Mouse (Mus musculus) liver, embryonic 12.5 days (tissue): ENCODE measurements around the gene Gm9508. TPM values are rescaled to one million over a fixed set of nuclear protein-coding genes. Genes with fewer than 3 reads are reported as not detected.
"Not testable (repeated sequence)": the region's sequence is repeated elsewhere in the genome, so short reads cannot be mapped to it uniquely, and the experiment has no call there.

Experiments used
- ATAC-seq: fragments of 200-750 bp; cut with Nextera tagmentation; 2 replicates; pipeline ENCODE4 v1.8.0; 2017; ENCODE audit warnings: moderate number of reproducible peaks, mild to moderate bottlenecking, moderate library complexity
- H3K27ac ChIP-seq: fragments of 300-500 bp; sonication (generic); 2 replicates; pipeline ENCODE4 v1.5.1; 2016; ENCODE audit warnings: mild to moderate bottlenecking
- H3K27me3 ChIP-seq: fragments of 300-500 bp; sonication (generic); replicated peaks from 2 replicates; pipeline ENCODE4 v1.6.1; 2016; ENCODE audit warnings: mild to moderate bottlenecking, moderate library complexity
- H3K36me3 ChIP-seq: fragments of 300-500 bp; sonication (generic); 2 replicates; pipeline ENCODE4 v1.6.1; 2016; ENCODE audit warnings: mild to moderate bottlenecking, moderate library complexity
- H3K4me1 ChIP-seq: fragments of 300-500 bp; sonication (generic); 2 replicates; pipeline ENCODE4 v1.6.1; 2016
- H3K4me2 ChIP-seq: fragments of 300-500 bp; sonication (generic); 2 replicates; pipeline ENCODE4 v1.6.1; 2016; ENCODE audit warnings: mild to moderate bottlenecking, moderate library complexity
- H3K4me3 ChIP-seq: fragments of 300-500 bp; sonication (generic); 2 replicates; pipeline ENCODE4 v1.5.1; 2016; ENCODE audit warnings: mild to moderate bottlenecking, moderate library complexity
- H3K9ac ChIP-seq: fragments of 300-500 bp; sonication (generic); 2 replicates; pipeline ENCODE4 v1.6.1; 2016; ENCODE audit warnings: mild to moderate bottlenecking, moderate library complexity
- H3K9me3 ChIP-seq: fragments of 300-500 bp; sonication (generic); replicated peaks from 2 replicates; pipeline ENCODE4 v1.6.1; 2016; ENCODE audit warnings: mild to moderate bottlenecking, moderate library complexity
- WGBS: fragments of 180-500 bp; shearing (Covaris S2); methylation state at CpG from one replicate; pipeline ENCODE4 v1.1.7; 2016; ENCODE audit not compliant: insufficient replicate concordance; 5-methylcytosine and 5-hydroxymethylcytosine counted together
- polyA plus RNA-seq: library from polyadenylated mRNA; unstranded; fragments of >200 nt; fragmentation: Nextera tagmentation; extraction: Ambion mirVana; gene quantifications from 2 replicates; pipeline ENCODE4 v1.2.1, GENCODE M21; 2016

Gene Gm9508
- polyA plus RNA-seq, result not detected in 2 replicates

DNA sequence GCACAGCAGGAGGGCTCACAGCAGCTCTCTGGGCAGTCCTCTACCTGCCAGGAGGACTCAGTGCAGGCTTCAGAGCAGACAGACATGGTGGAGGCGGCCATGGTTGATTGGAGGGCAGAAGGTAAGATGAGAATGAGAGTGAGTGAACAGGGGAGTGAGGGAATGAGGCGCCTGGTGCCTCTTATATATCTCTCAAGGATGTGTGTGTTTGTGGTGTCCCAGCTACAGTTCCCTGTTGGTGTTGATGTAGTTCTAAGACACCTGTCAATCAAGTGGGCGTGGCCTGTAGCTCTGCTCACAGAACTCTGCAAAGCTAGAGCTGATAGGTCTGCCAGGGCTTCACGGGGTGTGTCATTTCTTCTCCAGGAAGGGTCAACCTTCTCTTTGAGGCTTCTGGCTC, at the start of gene Gm9508:
Gene Gm9508, minus strand, starts transcription at position 101 of the 400 bp plus-strand sequence.
- ATAC-seq, result no peak
- Histone ChIP-seq H3K27ac (no peak within 1 kb of the TSS), H3K36me3 (no peaks in the 10 kb centered on the region), H3K27me3 (peaks cover 22% of the 10 kb centered on the region; the same call in 1 of the 2 replicates), H3K4me2 (no peak within 1 kb of the TSS), H3K9me3 (no peaks in the 10 kb centered on the region), H3K4me3 (no peak within 1 kb of the TSS), H3K4me1 (no peaks in the 10 kb centered on the region), H3K9ac (no peak within 1 kb of the TSS)
- 23% methylated on average over 4 of the region's 4 CpGs for WGBS

DNA sequence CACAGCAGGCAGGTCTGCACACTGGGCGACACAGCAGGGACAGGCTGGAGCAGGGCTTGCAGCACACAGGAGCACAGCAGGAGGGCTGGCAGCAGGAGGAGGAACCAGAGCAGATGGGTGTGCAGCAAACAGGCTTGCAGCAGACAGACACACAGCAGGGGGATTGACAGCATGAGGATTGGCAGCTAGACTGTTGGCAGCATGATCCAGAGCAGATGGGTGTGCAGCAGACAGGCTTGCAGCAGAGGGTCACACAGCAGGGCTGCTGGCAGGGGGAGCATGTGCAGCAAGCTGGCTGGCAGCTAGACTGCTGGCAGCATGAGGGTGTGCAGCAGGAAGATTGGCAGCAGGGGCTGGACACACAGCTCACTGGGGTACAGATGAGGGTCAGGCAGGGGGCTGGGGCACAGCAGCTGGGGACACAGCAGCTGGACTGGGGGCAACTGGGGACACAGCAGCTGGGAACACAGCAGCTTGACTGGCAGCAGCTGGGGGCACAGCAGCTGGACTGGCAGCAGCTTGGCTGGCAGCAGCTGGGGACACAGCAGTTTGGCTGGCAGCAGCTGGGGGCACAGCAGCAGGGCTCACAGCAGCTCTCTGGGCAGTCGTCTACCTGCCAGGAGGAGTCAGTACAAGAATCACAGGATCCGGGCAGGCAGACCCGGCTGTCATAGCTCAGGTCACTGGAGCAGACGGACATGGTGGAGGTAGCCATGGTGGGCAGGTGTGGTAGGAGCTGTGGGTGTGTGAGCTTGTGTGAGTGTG, 45.1 kb upstream of the Gm9508 start, which contains the start of gene Gm18596:
Gene Gm18596, minus strand, starts transcription at position 715 of the 765 bp plus-strand sequence.
- H3K4me2 ChIP-seq, H3K4me3 ChIP-seq, H3K36me3 ChIP-seq, H3K9ac ChIP-seq, H3K9me3 ChIP-seq, H3K27me3 ChIP-seq, ATAC-seq, H3K4me1 ChIP-seq, H3K27ac ChIP-seq: not testable (repeated sequence)
- WGBS, result 66% methylated on average over 4 of the region's 5 CpGs

- Histone ChIP-seq H3K27ac (no peak overlapping the region), H3K9ac (no peak overlapping the region), H3K36me3 (no peaks in the 10 kb centered on the region), H3K4me3 (no peak overlapping the region), H3K9me3 (peaks cover 4% of the 10 kb centered on the region; the same call in 1 of the 2 replicates), H3K4me1 (no peaks in the 10 kb centered on the region), H3K27me3 (no peaks in the 10 kb centered on the region), H3K4me2 (no peak overlapping the region)
- WGBS, result 52% methylated on average over 4 of the region's 4 CpGs
- ATAC-seq, result no peak
Measured at GRCm38 (mm10) chr10:77738929-77739328, 41.9 kb upstream of the Gm9508 start.

DNA sequence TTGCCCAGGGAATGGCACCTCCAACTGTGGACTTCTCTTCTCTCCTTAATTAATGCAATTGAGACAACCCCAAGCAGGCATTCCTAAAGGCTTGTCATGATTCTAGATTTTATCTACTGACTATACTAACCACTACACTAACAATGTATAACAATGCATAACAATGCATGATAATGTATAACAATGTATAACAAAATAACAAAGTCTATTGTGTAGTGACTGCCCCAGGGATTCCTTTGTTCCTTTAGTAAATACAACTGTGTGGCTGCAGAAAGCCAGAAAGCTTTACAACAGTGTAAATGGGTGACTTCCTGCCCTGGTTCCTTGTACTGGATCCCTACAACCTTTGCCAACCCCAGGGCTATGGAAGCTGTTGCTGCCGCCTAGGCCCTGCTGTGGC, 38.9 kb upstream of the Gm9508 start:
- Histone ChIP-seq H3K36me3 (no peaks in the 10 kb centered on the region), H3K9ac (no peak overlapping the region), H3K4me3 (no peak overlapping the region), H3K27me3 (no peaks in the 10 kb centered on the region), H3K4me2 (no peak overlapping the region), H3K27ac (no peak overlapping the region), H3K9me3 (peaks cover 4% of the 10 kb centered on the region; the same call in 1 of the 2 replicates), H3K4me1 (no peaks in the 10 kb centered on the region)
- no peak for ATAC-seq
- WGBS, result 81% methylated on average over 1 of the region's 1 CpGs

- Histone ChIP-seq H3K27me3 (0 out of 2 replicates have a peak, but pooled peaks cover 5% of the 10 kb centered on the region), H3K4me3 (no peak overlapping the region), H3K4me2 (no peak overlapping the region), H3K4me1 (no peaks in the 10 kb centered on the region), H3K9me3 (no peaks in the 10 kb centered on the region), H3K36me3 (no peaks in the 10 kb centered on the region), H3K9ac (no peak overlapping the region), H3K27ac (no peak overlapping the region)
- ATAC-seq, result no peak
- WGBS, result 43% methylated on average over 4 of the region's 4 CpGs
Measured at GRCm38 (mm10) chr10:77729241-77729640, 32.2 kb upstream of the Gm9508 start.

GRCm38 (mm10) chr10:77728280-77728679, 31.2 kb upstream of the Gm9508 start:
- H3K27ac ChIP-seq, result no peak overlapping the region
- ATAC-seq, result no peak
- WGBS, result 47% methylated on average over 4 of the region's 4 CpGs

GRCm38 (mm10) chr10:77726186-77726585, 29.2 kb upstream of the Gm9508 start, which contains the start of gene Gm10100:
Gm10100 (plus strand) TSS chr10:77726486.
- 26% methylated on average over 3 of the region's 3 CpGs for WGBS

More at GRCm38 (mm10) chr10:77728280-77728679, 31.2 kb upstream of the Gm9508 start:
- Histone ChIP-seq H3K4me1 (no peaks in the 10 kb centered on the region), H3K36me3 (no peaks in the 10 kb centered on the region), H3K9me3 (no peaks in the 10 kb centered on the region), H3K27me3 (0 out of 2 replicates have a peak, but pooled peaks cover 5% of the 10 kb centered on the region), H3K9ac (no peak overlapping the region), H3K4me3 (no peak overlapping the region), H3K4me2 (no peak overlapping the region)

GRCm38 (mm10) chr10:77724855-77725254, 27.8 kb upstream of the Gm9508 start:
- Histone ChIP-seq H3K4me3 (no peak overlapping the region), H3K27me3 (0 out of 2 replicates have a peak, but pooled peaks cover 5% of the 10 kb centered on the region), H3K4me1 (no peaks in the 10 kb centered on the region), H3K4me2 (no peak overlapping the region), H3K27ac (no peak overlapping the region), H3K9me3 (no peaks in the 10 kb centered on the region), H3K36me3 (no peaks in the 10 kb centered on the region), H3K9ac (no peak overlapping the region)
- 56% methylated on average over 8 of the region's 8 CpGs for WGBS
- no peak for ATAC-seq

More at GRCm38 (mm10) chr10:77726186-77726585, 29.2 kb upstream of the Gm9508 start, which contains the start of gene Gm10100:
- no peaks in the 10 kb centered on the region for H3K9me3 ChIP-seq
- no peak within 1 kb of the TSS for H3K4me2 ChIP-seq
- no peaks in the 10 kb centered on the region for H3K4me1 ChIP-seq
- 0 out of 2 replicates have a peak, but pooled peaks cover 5% of the 10 kb centered on the region for H3K27me3 ChIP-seq
- no peak for ATAC-seq
- no peak within 1 kb of the TSS for H3K9ac ChIP-seq
- no peak within 1 kb of the TSS for H3K27ac ChIP-seq
- no peak within 1 kb of the TSS for H3K4me3 ChIP-seq
- no peaks in the 10 kb centered on the region for H3K36me3 ChIP-seq

DNA sequence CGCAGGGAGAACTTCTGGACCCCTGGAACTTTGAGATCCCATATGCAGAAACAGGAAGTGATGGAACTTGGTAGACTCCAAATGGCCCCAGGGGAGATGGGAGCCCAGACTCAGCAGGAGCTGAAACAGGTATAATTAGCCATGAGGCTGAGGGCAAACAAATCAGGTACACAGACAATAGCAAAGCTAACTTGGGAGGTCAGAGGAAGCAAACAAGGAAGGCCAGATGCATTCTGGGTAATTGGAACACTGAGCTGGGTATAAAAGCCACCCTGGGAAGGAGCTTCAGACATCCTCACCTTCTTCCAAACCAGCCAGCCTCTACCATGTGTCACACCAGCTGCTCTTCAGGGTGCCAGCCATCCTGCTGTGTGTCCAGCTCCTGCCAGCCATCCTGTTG, 23.3 kb upstream of the Gm9508 start, which contains the start of gene Krtap12-1:
Gene Krtap12-1, plus strand, starts transcription at position 301 of the 400 bp plus-strand sequence.
- ATAC-seq, H3K4me2 ChIP-seq, H3K36me3 ChIP-seq, H3K4me1 ChIP-seq, H3K27ac ChIP-seq, H3K27me3 ChIP-seq, H3K9ac ChIP-seq, H3K9me3 ChIP-seq, H3K4me3 ChIP-seq: not testable (repeated sequence)
- 56% methylated on average over 1 of the region's 1 CpGs for WGBS

- no peaks in the 10 kb centered on the region; the same call in 1 of the 2 replicates for H3K27me3 ChIP-seq
- no peak within 1 kb of the TSS for H3K9ac ChIP-seq
- 0 out of 2 replicates have a peak, but pooled peaks cover 3% of the 10 kb centered on the region for H3K9me3 ChIP-seq
- 50% methylated on average over 1 of the region's 1 CpGs for WGBS
- no peak within 1 kb of the TSS for H3K27ac ChIP-seq
- no peak for ATAC-seq
- H3K4me3 ChIP-seq, result no peak within 1 kb of the TSS
- no peaks in the 10 kb centered on the region for H3K4me1 ChIP-seq
- H3K4me2 ChIP-seq, result no peak within 1 kb of the TSS
- H3K36me3 ChIP-seq, result no peaks in the 10 kb centered on the region
Measured at GRCm38 (mm10) chr10:77715507-77715906, 18.5 kb upstream of the Gm9508 start, which contains the start of gene Gm10142. Gm10142 (plus strand) TSS chr10:77715807.

DNA sequence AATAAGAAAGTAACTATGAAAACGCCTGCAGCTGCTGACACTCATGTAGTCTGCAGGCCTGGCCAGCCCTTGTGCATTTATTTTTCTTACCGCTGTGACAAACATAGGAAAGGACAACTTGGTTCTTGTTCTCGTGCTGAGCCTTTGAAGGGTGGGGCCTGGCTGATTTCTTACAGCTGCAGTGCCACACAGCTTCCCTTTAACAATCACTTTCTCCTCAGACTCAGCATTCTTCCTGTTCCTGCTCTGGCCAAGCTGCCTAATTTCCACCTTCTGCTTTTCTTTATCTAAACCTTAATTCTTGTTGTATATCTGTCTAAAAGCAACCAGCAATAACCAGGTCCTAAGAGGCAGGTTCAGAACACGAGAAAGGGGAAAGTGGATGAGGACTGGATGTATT, 16.7 kb upstream of the Gm9508 start:
- no peak for ATAC-seq
- H3K4me2 ChIP-seq, result no peak overlapping the region
- H3K9me3 ChIP-seq, result 0 out of 2 replicates have a peak, but pooled peaks cover 3% of the 10 kb centered on the region
- no peak overlapping the region for H3K9ac ChIP-seq
- WGBS, result 28% methylated on average over 4 of the region's 4 CpGs
- no peaks in the 10 kb centered on the region; the same call in 1 of the 2 replicates for H3K27me3 ChIP-seq
- no peaks in the 10 kb centered on the region for H3K36me3 ChIP-seq
- no peaks in the 10 kb centered on the region for H3K4me1 ChIP-seq
- no peak overlapping the region for H3K4me3 ChIP-seq
- no peak overlapping the region for H3K27ac ChIP-seq

DNA sequence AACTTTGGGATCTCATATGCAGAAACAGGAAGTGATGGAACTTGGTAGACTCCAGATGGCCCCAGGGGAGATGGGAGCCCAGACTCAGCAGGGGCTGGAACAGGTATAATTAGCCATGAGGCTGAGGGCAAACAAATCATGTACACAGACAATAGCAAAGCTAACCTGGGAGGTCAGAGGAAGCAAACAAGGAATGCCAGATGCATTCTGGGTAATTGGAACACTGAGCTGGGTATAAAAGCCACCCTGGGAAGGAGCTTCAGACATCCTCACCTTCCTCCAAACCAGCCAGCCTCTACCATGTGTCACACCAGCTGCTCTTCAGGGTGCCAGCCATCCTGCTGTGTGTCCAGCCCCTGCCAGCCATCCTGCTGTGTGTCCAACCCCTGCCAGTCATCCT, 14.1 kb upstream of the Gm9508 start, which contains the start of gene Gm10024:
Gene Gm10024, plus strand, starts transcription at position 301 of the 400 bp plus-strand sequence.
- H3K4me3 ChIP-seq, H3K9ac ChIP-seq, H3K4me1 ChIP-seq, H3K27ac ChIP-seq, ATAC-seq, H3K9me3 ChIP-seq, H3K27me3 ChIP-seq, H3K4me2 ChIP-seq, H3K36me3 ChIP-seq: not testable (repeated sequence)
